Mouse (Mus musculus) brain, embryonic 14.5 days (tissue): ENCODE measurements around the gene Cacna1d.

Source experiments
- CTCF ChIP-seq: fragments of 200-500 bp; IDR thresholded peaks from 2 replicates; pipeline ENCODE4 v1.5.1; 2012; ENCODE audit warnings: inconsistent platforms, mild to moderate bottlenecking, moderate library complexity, borderline replicate concordance; ENCODE audit not compliant: insufficient read depth, insufficient read length; ENCODE audit errors: extremely low read depth
- POLR2A ChIP-seq: fragments of 200-500 bp; IDR thresholded peaks from 2 replicates; pipeline ENCODE4 v1.6.1; 2012; ENCODE audit warnings: mild to moderate bottlenecking, inconsistent platforms, borderline replicate concordance; ENCODE audit not compliant: poor library complexity, insufficient read depth, insufficient read length, severe bottlenecking; ENCODE audit errors: extremely low read depth

DNA sequence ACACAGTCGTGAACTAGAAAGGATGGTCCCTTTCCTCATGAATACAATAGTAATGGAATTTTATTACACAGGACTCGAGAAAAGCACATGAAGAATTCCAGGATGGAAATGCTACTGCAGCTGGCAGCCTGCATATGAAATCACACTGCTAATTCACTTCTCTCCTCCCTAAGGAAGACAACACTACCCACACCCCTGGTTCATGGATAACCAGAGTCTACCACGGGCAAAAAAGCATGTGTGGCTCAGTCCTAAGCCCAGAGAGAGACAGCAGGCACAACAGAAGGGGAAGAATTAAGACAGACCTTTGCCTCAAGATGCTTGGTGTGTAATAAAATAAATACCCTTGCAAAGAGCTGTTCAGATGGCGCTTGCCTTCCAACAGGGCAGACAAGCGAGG lies 218.7 kb downstream of the Cacna1d start:
- TF ChIP-seq POLR2A (no peak), CTCF (no peak)
